Mouse (Mus musculus) forelimb bud, embryonic 11.5 days (tissue): ENCODE data around the gene A730049H05Rik.
A peak's percentile ranks its signal among the peaks of the same experiment; 100 is the strongest.

Source experiments
- DNase-seq: peaks from one replicate; pipeline ENCODE4 v3.0.0-alpha.2; 2012; ENCODE audit warnings: low read depth, low spot score

A730049H05Rik gene

DNA sequence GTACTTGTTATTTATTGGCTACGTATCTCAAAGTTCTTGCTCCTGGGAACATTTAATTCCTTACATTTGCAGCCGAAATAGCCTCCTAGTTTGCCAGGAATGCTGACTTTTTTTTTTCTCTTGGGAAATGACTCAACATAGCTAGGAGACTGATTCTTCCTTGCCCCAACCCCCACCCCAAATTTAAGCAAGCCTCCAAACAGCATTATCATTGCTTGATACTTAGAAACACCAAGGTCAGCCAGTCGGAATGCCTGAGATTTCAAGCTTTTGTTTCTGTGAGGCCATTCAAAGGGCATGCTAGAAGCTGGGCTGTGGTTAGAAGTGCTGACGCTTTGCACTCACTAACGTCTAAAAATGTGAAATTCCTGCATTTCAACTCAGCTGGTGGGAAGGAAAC is 11.1 kb downstream of the A730049H05Rik start:
- DNase-seq = no peak

DNA sequence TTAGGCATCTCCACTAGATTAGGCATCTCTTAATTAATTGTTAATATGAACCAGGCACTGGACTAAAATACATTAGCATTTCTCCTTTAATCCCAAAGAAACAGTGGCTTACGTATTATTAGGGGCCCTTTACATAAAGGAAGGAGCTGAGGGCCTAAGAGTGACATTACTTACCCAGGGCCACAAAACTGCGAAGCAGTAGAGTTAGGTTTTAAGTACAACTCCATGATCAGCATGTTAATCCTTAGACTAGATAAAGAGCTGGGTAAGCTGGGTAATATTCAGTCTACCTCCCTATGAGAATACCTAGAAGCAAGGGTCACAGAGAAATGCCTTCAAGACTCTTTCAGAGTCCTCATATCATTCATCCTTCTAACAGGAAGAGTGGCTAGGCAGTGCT is 12.9 kb downstream of the A730049H05Rik start:
- DNase-seq = no peak

DNA sequence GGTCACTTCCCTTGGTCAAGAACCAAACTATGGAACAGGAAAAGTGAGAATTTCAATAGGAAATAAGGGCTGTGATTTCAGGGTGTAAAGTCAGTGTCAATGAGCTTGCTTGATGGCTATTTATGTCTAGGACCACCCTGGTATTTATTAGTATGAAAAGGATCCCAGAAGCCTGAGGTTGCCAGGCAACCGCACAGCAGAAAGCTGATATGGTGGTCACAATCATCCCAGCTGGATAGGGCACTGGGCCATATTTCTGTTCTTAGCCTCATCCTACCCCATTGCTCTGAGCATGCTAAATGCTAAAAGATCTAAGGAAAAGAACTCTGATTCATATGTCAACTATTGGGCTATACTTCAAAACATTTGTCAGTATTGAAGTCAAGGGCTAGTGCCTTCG is 14.8 kb downstream of the A730049H05Rik start:
- DNase-seq = no peak

DNA sequence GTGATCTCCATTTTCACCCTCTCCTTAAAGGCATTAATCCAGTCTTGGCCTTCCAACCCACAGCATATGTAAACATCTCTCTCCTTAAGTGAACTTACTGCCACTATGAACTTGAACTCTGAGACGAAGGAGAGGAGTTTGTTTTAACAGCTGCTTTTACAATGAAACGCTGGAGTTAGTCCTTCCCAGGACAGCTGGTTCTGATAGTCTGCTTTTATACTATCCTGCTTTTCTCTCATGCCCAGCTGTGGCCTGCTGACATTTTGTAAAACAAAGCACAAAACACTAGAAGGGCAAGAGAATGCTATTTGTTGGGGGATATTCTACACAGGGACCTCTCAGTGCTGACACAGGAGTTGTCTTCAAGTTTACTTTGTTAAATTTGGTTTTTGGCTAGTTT is 25.7 kb downstream of the A730049H05Rik start:
- peak; percentile 20 for DNase-seq

DNA sequence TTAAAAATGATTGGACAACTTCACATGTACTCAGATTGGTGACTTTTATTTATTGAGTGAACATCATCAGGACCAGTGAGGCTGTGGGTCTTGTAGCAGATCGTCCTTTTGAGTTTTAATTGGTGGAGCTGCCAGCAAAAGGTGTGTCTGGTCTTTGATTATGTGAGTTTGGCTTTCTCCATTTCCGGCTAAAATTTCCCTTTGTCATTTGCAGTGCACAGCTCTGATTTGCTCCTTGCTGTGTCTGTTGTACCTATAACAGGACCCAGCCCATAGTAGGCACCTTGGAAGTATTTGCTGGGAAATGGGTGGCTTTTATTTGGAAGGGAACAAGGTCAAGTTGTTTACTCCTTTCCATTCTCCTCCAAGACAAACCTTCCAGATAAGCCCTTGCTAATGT is 27.2 kb downstream of the A730049H05Rik start:
- no peak for DNase-seq

DNA sequence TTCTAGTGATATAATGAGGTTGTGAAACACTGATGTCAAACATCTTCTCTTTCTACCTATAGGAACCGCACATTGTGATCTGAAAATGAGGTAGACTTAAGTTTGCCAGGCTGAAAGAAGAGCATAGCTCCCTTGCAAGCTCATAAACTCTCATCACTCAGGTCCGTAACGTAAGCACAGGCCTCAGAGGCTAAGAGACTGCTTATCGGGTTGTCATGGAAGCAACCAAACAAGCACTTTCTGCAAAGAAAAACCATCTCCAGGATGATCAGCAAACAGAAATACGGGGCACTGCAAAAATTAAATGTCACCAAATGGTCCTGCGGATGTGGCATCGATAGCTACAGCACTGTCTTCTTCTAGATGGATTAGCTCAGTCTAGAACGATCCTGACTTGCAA is 29.6 kb downstream of the A730049H05Rik start:
- DNase-seq = no peak

DNA sequence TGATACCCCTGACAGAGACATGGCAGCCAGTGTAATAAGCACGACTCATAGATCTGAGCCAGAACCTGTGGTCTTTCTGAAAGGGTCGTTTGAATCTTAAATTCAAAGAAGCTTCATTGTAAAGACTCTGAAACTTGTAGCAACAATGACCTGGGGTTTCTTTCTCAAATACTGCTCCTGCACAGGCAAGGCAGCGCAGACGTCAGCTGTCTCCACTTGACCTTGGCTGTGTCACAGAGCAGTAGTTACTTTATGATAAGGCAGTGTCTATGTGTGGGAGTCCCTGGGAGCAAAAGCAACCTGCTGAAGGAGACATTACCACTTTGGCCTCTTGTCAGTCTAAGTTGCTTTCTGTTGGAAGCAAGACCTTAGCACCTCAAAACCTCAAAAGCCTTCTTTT is 30.3 kb downstream of the A730049H05Rik start:
- DNase-seq = no peak

DNA sequence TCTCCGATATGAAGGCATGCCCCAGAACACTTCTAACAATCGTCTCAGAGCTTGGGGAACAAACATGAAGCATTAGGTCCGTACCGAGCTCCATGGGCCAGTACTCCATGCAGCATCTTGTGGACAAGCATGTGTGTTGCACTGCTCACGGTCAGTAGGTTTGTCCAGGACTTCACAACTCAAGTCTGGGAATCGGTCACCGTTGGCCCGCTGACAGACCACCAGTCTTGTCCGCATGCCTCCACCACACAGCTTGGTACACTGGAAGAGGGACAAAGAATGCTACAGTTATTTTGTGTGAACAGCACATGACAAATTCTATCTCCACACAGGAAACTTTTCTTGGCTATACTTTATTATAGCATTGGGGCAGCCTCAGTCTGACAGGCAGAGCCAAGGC is 32.9 kb downstream of the A730049H05Rik start:
- no peak for DNase-seq

DNA sequence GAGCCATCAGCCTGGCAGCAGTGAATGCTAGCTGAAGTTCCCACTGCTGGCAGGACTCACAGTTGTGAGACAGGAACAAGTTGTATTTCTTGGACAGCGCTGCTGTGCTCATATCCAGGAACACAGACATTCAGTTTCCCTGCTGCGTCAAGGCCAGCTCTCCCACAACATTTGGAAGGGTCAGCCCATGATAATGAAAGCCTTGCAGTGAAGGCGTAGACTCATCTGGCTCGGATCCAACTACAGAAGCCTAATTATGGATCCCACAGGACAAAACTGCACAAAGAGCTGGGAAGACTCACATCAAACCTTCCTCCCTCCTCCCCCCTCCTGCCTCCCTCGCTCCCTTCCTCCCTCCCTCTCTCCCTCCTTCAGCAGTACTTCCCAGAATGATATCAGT is 34.0 kb downstream of the A730049H05Rik start:
- DNase-seq = no peak

DNA sequence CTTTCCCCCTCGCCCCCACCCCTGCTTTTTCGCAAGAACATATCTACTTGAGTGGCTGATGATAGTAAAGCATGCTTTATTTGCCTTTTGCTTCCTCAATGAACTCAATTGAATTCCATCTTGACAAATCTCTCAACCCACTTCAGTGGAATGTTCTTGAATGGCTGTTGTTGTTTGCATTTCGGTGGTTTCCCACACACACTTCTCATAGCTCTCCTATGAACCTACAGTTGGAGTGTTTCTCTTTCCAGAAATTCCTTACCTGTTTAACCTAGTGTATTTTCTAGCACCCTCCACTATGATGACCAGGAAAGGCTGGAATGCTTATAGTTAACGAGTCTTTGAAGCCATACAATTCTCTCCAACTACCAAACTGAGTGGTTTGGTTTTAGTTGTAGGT is 38.6 kb downstream of the A730049H05Rik start:
- no peak for DNase-seq

DNA sequence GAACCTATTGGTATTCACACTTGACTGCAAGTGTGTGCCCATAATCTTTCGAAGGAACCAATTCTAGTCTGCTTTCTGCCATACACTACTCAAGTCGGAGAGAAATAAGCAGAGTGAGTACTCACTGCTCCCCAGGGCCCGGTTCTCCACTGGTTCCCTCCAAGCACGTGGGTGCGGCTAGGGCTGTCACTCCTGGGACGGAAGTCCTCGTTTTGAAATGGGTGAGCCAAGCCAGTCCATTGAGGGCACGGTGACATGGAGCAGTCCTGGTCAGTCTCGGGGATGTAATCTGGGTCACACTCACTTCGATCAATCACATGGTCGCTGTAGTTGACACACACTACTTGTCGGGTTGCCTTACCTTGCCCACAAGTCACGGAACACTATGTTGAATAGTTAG is 41.5 kb downstream of the A730049H05Rik start:
- DNase-seq = no peak

DNA sequence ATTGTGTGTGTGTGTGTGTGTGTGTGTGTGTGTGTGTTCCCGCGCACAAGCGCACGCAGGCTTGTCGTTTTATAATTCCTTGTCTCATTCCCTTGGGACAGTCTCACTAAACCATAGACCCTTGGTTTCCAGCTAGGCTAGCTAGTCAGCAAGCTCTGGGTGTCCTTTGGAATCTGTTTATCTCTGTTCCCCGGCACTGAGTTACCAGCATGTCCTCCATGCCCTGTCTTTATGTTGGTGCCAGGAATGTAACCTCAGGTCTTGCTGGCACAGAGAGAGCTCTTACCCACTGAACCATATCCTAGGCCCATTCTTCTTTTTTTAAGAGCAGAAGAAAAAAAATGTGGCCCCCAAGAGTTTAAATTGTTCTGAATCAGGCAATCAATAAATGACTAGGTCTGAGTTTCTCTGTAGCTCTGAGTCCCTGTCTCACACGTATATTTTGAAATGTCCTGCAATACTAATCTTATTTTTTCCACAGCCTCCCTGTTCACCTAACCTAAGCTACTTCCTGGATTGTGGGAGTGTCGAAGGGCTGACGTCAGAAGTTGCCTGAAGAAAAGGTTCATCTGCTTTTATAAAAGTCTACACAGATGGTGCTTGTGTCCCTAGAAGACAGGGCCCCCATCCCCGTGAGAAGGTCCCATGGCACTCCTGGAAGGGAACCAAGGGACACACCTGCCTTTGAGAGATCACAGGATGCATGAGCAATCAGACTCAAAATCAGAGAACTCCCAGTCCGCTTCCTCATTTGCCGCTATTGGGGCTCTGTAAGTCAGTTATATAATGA is 42.6 kb downstream of the A730049H05Rik start:
- DNase-seq = no peak

DNA sequence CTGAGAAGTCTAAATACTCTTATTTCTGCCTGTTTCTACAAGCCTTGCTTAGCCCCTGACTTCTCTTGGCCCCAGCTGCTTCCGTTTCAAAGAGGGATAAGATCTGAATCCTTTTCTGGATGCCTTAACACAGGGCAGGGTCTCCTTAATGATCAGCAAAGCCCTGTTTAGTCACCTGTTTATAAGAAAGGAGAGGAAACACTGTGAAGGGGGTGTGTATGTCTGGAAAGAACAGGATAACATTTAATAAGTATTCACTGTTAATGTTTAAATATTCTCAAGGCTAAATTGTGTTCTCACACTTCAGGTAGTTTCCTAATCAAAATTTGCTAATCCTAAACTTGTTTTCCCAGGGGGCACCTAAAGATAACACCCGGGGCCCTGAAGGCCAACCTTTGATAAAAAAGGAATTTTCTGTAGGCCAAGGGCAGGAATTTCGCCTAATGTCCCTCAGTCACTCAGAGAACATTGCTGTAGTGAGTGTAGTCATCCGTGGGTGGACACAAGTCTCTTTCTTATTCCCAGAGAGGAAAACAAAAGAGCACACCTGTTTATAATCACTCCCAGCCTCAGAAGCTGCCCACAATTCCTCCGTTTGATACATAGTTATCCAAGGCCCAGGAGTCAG is 44.1 kb downstream of the A730049H05Rik start:
- DNase-seq = peak; percentile 17

DNA sequence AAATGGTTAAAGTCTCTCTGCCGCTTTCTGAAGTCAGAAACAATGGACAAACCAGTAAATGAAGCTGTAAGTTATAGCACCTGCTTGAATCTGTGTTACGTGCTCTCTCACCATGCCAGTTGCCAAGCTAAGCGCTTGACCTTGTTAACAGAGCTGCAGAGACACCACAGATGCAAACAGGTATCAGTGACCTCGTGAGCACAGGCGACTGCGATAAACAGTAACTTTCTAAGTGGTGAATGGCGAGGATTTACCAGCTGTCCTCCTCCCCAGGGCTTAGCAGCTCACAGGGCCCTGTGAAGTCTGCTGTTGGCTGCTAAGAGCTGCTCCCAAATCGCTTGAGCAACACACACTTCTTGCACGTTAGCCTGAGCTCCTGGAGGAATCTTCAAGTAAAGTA is 46.3 kb downstream of the A730049H05Rik start:
- DNase-seq = no peak

DNA sequence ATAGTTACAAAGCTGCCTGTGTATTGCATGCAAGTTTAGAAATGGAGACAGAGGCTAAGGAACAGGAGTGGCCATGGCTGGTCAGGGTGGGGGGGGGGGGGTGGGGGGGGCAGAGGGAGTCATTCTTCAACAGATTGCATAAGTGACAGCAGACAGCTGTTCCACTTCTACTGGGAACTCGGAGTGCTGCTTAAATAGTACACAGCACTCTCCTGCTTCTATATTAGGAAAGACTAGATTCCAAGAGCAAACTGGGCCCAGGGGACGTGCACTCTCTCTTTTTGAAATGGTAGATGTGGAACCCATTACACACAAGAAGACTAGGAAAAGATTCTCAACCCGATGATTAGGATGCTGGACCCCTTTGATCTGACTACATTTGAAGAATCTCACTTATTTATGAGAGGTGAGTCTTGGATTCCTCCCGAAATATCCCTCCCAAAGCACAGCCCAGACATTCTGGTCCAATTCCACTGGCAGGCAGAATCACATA is 52.9 kb downstream of the A730049H05Rik start, which contains the start of gene Gm15737:
Gm15737 (plus strand) TSS at position 269 of the 493 bp plus-strand sequence.
- DNase-seq = no peak

DNA sequence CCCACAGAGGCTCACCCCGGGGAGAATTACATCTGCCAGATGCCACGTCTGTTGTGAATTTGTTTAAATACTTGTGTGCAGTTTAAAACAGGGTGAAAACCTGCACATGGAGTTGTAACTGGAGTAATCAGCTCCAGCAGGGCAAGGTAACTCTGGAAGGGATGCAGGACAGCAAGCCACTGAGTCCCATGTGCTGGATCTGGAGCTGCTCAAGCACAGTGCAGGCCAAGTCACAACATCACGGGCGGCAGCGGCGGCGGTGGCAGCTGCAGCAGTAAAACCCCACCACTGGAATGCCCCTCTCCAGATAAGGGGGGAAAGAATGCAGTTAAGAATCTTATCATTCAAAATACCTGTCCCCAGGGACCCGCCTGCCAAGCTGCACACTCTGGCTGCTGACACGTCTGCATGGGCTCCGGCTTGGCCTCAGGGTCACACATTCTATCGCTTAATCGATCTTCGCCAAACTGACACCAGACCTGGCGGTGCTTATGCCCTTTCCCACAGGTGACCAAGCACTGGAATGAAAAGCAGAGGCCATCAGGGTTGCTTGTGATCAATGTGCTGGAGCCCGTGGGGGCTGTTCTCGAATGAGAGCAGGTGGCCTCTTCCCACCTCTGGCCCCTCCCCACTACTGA is 53.4 kb downstream of the A730049H05Rik start:
- peak; percentile 59 for DNase-seq

DNA sequence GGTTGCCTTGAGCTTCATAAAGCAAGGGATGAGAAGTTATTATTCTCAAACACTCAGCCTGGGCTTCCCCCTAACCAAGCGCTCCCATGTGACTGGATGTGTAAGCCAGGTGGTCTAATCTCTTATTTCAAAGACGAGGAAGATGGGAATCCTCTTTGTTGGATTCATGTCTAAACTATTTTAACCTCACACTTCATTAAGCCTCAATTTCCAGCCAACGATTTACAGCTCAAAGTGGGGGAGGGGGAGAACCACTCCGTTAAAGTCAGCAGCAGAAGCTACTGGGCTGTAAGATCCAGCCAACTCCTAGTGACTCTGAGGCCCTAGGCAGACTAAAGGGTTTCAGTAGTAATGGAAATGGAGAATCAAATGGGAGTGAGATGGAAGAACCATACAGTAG is 55.5 kb downstream of the A730049H05Rik start:
- DNase-seq = no peak

DNA sequence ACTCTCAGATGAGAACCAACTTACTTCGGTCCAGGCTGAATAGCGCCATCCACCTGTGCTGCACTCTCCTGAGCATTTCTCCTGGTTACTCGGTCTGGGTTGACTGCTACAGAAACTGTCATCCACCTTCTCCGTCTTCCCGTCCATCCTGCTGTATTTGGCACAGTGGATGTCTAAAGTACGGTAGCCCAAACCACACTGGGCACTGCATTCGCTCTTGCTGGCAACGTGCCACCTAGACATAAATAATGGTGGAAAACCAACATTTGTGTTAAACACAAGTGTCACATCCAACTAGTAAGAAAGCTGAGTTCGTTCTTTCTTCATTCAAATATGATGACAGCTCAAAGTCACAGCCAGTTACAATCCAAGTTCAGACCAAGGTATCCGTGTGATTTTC is 56.5 kb downstream of the A730049H05Rik start:
- DNase-seq = no peak

DNA sequence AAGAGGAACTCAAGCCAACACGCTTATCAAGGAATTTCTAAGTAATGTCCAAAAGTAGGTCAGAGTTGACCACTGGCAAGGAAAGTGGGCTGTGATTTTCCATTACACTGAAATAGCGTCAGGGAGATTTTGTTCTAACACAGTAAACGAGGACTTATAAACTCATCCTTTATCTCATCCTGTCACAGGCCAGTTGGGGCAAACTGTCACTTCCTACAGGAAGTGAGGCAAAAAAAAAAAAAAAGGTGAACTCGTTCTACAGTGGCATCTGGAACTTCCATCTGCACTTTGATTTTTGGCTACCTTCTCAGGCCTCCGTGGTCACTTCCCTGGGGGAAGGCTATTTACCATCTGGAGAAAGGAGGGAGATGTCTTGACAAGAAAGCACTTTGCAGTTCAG is 58.6 kb downstream of the A730049H05Rik start:
- no peak for DNase-seq

DNA sequence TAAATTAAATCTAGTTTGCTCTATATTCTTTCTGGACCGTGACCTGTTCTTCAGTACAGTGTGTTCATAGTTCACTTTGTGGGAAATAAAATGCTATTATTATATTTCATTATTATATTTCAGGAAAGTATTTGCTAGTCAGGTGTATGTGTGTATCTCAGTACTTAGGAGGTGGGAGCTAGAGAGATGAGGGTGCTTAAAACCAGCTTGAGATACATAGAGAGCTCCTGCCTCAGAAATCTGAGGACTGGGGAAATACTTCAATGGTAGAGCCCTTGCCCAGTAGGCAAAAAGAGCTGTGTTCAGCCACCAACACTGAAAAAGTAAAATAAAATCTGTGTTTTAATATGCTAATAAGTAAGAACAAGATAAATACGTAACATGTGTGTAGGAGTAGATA is 59.1 kb downstream of the A730049H05Rik start:
- DNase-seq = no peak

DNA sequence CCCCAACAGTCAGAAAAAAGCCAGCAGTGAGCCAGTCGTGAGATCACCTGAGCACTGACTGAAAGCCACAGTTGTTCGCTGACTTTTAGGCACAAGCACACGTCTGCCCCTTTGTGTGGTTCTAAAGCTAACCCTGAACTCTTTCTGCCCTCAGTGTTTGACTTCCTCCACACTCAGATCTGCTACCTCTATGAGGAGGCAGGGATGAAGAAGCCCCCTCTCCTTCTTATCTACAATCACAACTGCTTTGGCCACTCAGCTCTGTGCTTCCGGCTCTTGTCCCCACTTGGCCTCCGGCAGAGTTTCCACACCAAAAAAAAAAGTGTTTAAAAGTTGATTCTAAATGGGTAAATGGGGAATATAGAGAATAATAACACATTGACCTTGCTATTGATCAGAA is 59.8 kb downstream of the A730049H05Rik start:
- no peak for DNase-seq

DNA sequence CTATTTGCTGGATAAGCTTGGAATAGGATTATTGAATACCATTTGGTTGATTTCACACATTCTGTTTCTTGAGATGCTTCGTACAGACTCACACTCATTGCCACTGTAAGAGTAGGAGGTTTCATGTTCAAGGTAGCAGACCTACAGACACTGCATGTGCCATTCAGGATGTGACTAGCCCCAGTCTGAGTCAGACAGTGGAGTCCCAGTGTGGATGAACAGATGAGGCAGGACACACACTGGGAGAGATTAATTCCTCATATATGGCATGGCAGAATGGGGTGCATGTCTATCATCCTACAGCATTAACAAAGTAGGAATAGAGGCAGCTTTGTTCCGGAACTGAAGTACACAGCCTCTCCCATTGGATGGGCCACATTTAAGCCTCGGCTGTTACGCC is 61.0 kb downstream of the A730049H05Rik start:
- DNase-seq = no peak

DNA sequence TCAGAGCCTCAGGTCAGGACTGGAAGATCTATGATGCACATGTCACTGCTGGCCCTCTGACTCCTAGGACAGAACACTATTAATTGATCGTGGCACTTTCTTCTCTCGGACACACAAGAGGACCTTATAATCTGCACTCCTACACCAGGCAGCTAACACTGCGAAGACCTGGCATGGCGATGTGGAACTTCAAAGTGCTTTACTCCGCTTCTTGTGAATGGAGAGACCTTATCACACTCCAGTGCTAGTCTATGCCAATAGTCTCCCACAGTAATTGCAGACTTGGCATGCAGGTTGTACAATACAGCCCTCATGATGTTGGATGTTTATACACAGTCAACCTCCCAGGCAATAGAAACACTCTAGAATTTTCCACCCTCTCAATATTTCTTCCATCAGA is 62.5 kb downstream of the A730049H05Rik start:
- no peak for DNase-seq
